Mouse (Mus musculus) heart, embryonic 15.5 days (tissue): ENCODE measurements around the gene Rapgef4. TPM values are rescaled to one million over a fixed set of nuclear protein-coding genes. Genes with fewer than 3 reads are reported as not detected.
A peak's percentile ranks its signal among the peaks of the same experiment; 100 is the strongest.

Experiments
- ATAC-seq: fragments of 200-750 bp; cut with Nextera tagmentation; replicated peaks from 2 replicates; pipeline ENCODE4 v1.8.0; 2017; ENCODE audit warnings: low read depth, moderate TSS enrichment; ENCODE audit not compliant: insufficient number of reproducible peaks, insufficient read depth, low FRiP score
- H3K27ac ChIP-seq: fragments of 300-500 bp; sonication (generic); 2 replicates; pipeline ENCODE4 v1.5.1; 2015; ENCODE audit warnings: mild to moderate bottlenecking, inconsistent platforms
- H3K27me3 ChIP-seq: fragments of 300-500 bp; sonication (generic); 2 replicates; pipeline ENCODE4 v1.6.1; 2015; ENCODE audit warnings: inconsistent platforms
- H3K36me3 ChIP-seq: fragments of 300-500 bp; sonication (generic); 2 replicates; pipeline ENCODE4 v1.6.1; 2015; ENCODE audit warnings: mild to moderate bottlenecking, inconsistent platforms
- H3K4me1 ChIP-seq: fragments of 300-500 bp; sonication (generic); replicated peaks from 2 replicates; pipeline ENCODE4 v1.6.1; 2015; ENCODE audit warnings: inconsistent platforms
- H3K4me2 ChIP-seq: fragments of 300-500 bp; sonication (generic); 2 replicates; pipeline ENCODE4 v1.6.1; 2015; ENCODE audit warnings: inconsistent platforms, mild to moderate bottlenecking, moderate library complexity
- H3K4me3 ChIP-seq: fragments of 300-500 bp; sonication (generic); 2 replicates; pipeline ENCODE4 v1.5.1; 2015; ENCODE audit warnings: mild to moderate bottlenecking, inconsistent platforms
- H3K9ac ChIP-seq: fragments of 300-500 bp; sonication (generic); 2 replicates; pipeline ENCODE4 v1.6.1; 2015; ENCODE audit warnings: mild to moderate bottlenecking, inconsistent platforms
- H3K9me3 ChIP-seq: fragments of 300-500 bp; sonication (generic); replicated peaks from 2 replicates; pipeline ENCODE4 v1.6.1; 2016; ENCODE audit warnings: inconsistent platforms
- WGBS: fragments of 180-500 bp; shearing (Covaris S2); methylation state at CpG from one replicate; pipeline ENCODE4 v1.1.7; 2015; ENCODE audit warnings: mixed read lengths; 5-methylcytosine and 5-hydroxymethylcytosine counted together
- polyA plus RNA-seq: library from polyadenylated mRNA; unstranded; fragments of >200 nt; fragmentation: Nextera tagmentation; extraction: Ambion mirVana; gene quantifications from 2 replicates; pipeline ENCODE4 v1.2.1, GENCODE M21; 2015

The Rapgef4 gene
- polyA plus RNA-seq, 1 experiment from 2014 or later: 3.7 TPM

DNA sequence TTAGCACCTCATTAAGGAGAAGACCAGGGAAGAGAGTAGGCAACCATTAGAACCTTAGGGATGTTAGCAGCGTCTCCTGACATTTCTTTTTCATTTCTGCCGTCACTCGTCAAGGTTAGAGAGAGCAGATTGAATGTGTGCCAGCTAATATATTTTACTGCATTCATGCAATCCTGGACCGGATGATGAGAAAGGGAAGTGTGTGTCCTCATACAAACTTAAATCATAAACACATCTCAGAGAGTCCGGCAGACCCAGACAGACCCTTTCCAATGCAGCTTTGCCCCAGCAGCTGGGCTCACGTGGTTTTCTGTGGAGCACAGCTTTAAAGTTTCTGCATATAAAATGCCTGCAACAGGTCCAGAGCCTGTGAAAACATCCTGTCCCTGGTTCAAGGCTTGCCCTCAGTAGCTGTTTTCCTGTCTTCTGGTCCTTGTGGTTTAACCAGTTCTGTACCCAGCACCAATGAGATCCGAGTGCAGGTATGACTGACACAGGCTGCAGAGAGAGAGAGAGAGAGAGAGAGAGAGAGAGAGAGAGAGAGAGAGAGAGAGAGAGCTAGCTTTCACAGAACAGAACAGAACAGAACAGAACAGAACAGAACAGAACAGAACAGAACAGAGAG is 163.6 kb downstream of the Rapgef4 start:
- ATAC-seq: no peak
- Histone ChIP-seq H3K4me2 (no peak overlapping the region), H3K9me3 (no peaks in the 10 kb centered on the region), H3K36me3 (no peaks in the 10 kb centered on the region), H3K9ac (no peak overlapping the region), H3K4me1 (peaks cover 7% of the 10 kb centered on the region), H3K27ac (no peak overlapping the region), H3K4me3 (no peak overlapping the region), H3K27me3 (no peaks in the 10 kb centered on the region)
- WGBS: 47% methylated on average over 7 of the region's 7 CpGs

GRCm38 (mm10) chr2:72145281-72145875 is 164.3 kb downstream of the Rapgef4 start:
- Histone ChIP-seq H3K4me1 (peaks cover 7% of the 10 kb centered on the region), H3K27ac (no peak overlapping the region), H3K9me3 (no peaks in the 10 kb centered on the region), H3K4me3 (no peak overlapping the region), H3K4me2 (no peak overlapping the region), H3K27me3 (no peaks in the 10 kb centered on the region), H3K36me3 (no peaks in the 10 kb centered on the region), H3K9ac (no peak overlapping the region)
- ATAC-seq: no peak
- WGBS: 79% methylated on average over 11 of the region's 11 CpGs

GRCm38 (mm10) chr2:72146061-72146460 is 165.0 kb downstream of the Rapgef4 start:
- peaks cover 7% of the 10 kb centered on the region for H3K4me1 ChIP-seq
- H3K9me3 ChIP-seq: no peaks in the 10 kb centered on the region
- H3K4me2 ChIP-seq: no peak overlapping the region
- 35% methylated on average over 10 of the region's 10 CpGs for WGBS
- no peak overlapping the region for H3K27ac ChIP-seq
- no peaks in the 10 kb centered on the region for H3K36me3 ChIP-seq
- no peaks in the 10 kb centered on the region for H3K27me3 ChIP-seq
- no peak overlapping the region for H3K4me3 ChIP-seq
- no peak for ATAC-seq
- H3K9ac ChIP-seq: no peak overlapping the region

- ATAC-seq: no peak
- no peak overlapping the region for H3K4me2 ChIP-seq
- H3K4me1 ChIP-seq: peaks cover 7% of the 10 kb centered on the region
- H3K27me3 ChIP-seq: no peaks in the 10 kb centered on the region
- H3K4me3 ChIP-seq: no peak overlapping the region
- H3K9ac ChIP-seq: no peak overlapping the region
- H3K36me3 ChIP-seq: no peaks in the 10 kb centered on the region
- no peaks in the 10 kb centered on the region for H3K9me3 ChIP-seq
- 84% methylated on average over 7 of the region's 7 CpGs for WGBS
- H3K27ac ChIP-seq: no peak overlapping the region
Measured at GRCm38 (mm10) chr2:72147246-72147645, 166.2 kb downstream of the Rapgef4 start.

- Histone ChIP-seq H3K27ac (no peak overlapping the region), H3K36me3 (no peaks in the 10 kb centered on the region), H3K4me1 (peaks cover 7% of the 10 kb centered on the region), H3K27me3 (no peaks in the 10 kb centered on the region), H3K9me3 (no peaks in the 10 kb centered on the region), H3K9ac (no peak overlapping the region), H3K4me3 (no peak overlapping the region), H3K4me2 (no peak overlapping the region)
- no peak for ATAC-seq
- 75% methylated on average over 6 of the region's 6 CpGs for WGBS
Measured at GRCm38 (mm10) chr2:72147695-72148094, 166.7 kb downstream of the Rapgef4 start.

GRCm38 (mm10) chr2:72148647-72149046 is 167.6 kb downstream of the Rapgef4 start:
- no peak overlapping the region for H3K9ac ChIP-seq
- ATAC-seq: no peak
- H3K27ac ChIP-seq: no peak overlapping the region
- H3K9me3 ChIP-seq: no peaks in the 10 kb centered on the region
- no peaks in the 10 kb centered on the region for H3K36me3 ChIP-seq
- H3K4me1 ChIP-seq: peaks cover 7% of the 10 kb centered on the region
- WGBS: 35% methylated on average over 4 of the region's 4 CpGs
- no peak overlapping the region for H3K4me3 ChIP-seq
- H3K4me2 ChIP-seq: no peak overlapping the region
- no peaks in the 10 kb centered on the region for H3K27me3 ChIP-seq

DNA sequence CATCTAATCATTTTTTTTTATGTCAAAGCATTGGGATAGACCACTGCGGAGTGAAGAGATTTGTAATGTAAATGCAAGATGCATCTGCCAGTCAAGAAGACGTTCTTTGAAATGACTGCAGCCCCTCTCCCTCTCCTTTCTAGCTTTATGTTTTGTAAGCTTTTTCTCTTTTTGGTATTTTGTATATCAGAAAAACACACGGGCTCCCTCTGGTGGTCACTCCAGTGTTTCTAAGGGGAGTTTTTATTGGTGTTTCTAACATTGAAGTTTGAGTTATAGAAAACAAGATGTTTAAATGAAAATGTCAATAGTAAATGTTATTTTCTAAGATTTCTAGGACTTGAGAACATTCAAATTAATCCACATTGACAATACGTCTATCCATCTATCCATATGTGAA is 168.0 kb downstream of the Rapgef4 start:
- Histone ChIP-seq H3K27ac (no peak overlapping the region), H3K27me3 (no peaks in the 10 kb centered on the region), H3K4me3 (no peak overlapping the region), H3K4me1 (peaks cover 7% of the 10 kb centered on the region), H3K4me2 (no peak overlapping the region), H3K9ac (no peak overlapping the region), H3K36me3 (no peaks in the 10 kb centered on the region), H3K9me3 (no peaks in the 10 kb centered on the region)
- no peak for ATAC-seq
- WGBS: 24% methylated on average over 4 of the region's 4 CpGs

GRCm38 (mm10) chr2:72151792-72152554 is 170.9 kb downstream of the Rapgef4 start:
- no peaks in the 10 kb centered on the region for H3K27me3 ChIP-seq
- 57% methylated on average over 9 of the region's 9 CpGs for WGBS
- no peak for ATAC-seq
- no peak overlapping the region for H3K9ac ChIP-seq
- H3K4me1 ChIP-seq: peaks cover 12% of the 10 kb centered on the region
- no peak overlapping the region for H3K4me2 ChIP-seq
- no peak overlapping the region for H3K4me3 ChIP-seq
- no peaks in the 10 kb centered on the region for H3K36me3 ChIP-seq
- H3K9me3 ChIP-seq: no peaks in the 10 kb centered on the region
- H3K27ac ChIP-seq: peak overlapping the region; percentile 21; the same call in 1 of the 2 replicates

DNA sequence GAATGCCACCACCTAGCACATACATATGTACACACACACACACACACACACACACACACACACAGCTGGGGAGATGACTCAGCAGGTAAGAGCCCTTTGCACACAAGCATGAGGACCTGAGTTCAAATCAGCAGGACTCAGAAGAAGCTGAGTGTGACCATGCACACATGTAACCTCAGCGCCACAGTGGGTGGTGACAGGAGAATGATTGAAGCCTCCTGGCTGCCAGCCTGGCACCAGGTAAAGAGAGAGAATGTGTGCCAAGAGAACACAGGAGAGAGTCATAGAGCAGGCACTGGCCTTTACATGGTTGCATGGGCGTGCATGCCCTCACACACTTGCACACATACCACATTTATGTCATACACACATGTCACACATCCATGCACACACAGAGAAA is 171.7 kb downstream of the Rapgef4 start:
- no peak overlapping the region for H3K27ac ChIP-seq
- H3K27me3 ChIP-seq: no peaks in the 10 kb centered on the region
- no peak overlapping the region for H3K4me2 ChIP-seq
- H3K4me3 ChIP-seq: no peak overlapping the region
- no peaks in the 10 kb centered on the region for H3K9me3 ChIP-seq
- no peak for ATAC-seq
- peaks cover 16% of the 10 kb centered on the region for H3K4me1 ChIP-seq
- WGBS: 87% methylated on average over 2 of the region's 2 CpGs
- H3K36me3 ChIP-seq: no peaks in the 10 kb centered on the region
- H3K9ac ChIP-seq: no peak overlapping the region

DNA sequence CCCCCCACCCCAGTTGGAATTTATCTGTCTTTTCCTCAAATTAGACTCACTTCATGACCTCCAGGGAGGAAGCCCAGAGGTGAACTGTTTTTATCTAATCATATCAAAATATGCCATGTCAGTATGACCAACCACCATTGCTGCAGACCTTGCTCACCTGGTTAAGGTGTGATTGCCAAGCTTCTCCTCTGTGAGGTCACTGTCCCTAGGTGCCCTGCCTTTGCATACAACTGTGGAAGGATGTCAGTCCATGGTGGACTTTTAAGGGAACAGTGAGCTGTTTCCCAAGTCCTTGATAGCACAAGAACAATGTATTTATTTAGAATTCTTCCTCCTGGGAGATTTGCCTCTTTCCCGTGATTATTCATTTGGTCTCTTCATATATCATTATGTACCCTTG is 172.8 kb downstream of the Rapgef4 start:
- Histone ChIP-seq H3K27me3 (no peaks in the 10 kb centered on the region), H3K9me3 (no peaks in the 10 kb centered on the region), H3K36me3 (no peaks in the 10 kb centered on the region), H3K4me1 (peaks cover 21% of the 10 kb centered on the region), H3K27ac (no peak overlapping the region), H3K4me2 (no peak overlapping the region), H3K9ac (no peak overlapping the region), H3K4me3 (no peak overlapping the region)
- ATAC-seq: no peak
- WGBS: 67% methylated on average over 1 of the region's 1 CpGs

DNA sequence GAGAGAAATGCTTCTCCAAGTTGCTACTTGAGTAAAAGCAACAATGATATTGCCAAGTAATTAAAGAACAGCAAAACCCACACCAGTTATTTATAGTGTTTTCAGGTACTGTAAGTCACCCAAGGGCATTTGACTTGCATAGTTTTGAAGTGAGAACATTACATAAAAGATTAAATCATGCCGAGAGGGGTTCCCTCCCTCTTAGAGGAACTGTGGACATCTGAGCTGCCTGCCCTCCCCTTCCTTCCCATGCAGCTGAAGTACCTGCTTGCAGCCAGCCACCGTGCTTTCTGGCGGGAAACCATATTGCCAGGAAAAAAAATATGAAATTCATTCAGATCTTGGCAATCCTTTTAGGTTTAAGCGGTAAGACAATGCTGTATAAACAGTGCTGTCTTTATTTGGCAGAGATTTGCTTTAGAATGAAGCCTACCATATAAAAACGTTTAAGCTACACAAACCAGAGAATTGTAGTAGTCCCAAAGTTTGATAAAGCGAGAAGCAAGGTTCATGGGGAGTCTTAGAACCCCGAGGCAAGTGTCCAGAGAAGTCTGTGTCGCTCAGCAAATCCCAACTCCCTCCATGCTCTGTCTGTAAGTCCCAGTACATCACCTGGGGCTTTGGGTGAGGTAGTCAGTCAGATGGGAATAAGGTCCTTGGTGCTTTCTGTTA is 174.2 kb downstream of the Rapgef4 start:
- no peak for ATAC-seq
- no peaks in the 10 kb centered on the region for H3K36me3 ChIP-seq
- no peaks in the 10 kb centered on the region for H3K27me3 ChIP-seq
- peak overlapping the region; percentile 58 for H3K27ac ChIP-seq
- no peaks in the 10 kb centered on the region for H3K9me3 ChIP-seq
- H3K4me2 ChIP-seq: no peak overlapping the region
- no peak overlapping the region for H3K4me3 ChIP-seq
- H3K4me1 ChIP-seq: peaks cover 21% of the 10 kb centered on the region
- 39% methylated on average over 8 of the region's 8 CpGs for WGBS
- no peak overlapping the region for H3K9ac ChIP-seq
